Mouse (Mus musculus): ENCODE results near the gene Crygs. TPM values are rescaled to one million over a fixed set of nuclear protein-coding genes. Genes with fewer than 3 reads are reported as not detected.
A peak's percentile ranks its signal among the peaks of the same experiment; 100 is the strongest.

Crygs gene
- polyA plus RNA-seq, 1 experiment, result 0.38 TPM

DNA sequence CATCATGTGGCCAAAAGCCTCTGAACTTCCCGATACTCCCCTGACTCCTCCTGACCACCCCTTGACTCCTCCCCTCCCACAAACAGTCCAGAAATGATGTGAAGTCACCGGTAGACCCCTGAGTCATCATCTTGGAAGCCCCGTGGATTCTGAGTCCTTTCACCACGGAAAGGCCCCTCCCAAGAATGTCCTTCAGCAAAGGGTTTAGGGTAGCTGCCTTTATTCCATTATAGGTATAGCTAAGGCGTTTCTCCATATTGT, 10.6 kb downstream of the Crygs start:
- 41% methylated on average over 5 of the region's 5 CpGs for WGBS
- Histone ChIP-seq H3K27ac (ENCODE audit: insufficient read depth, low read length) (no peak overlapping the region), H3K4me1 (ENCODE audit: control insufficient read depth, insufficient read depth, low read length) (peaks cover 29% of the 10 kb centered on the region), H3K4me3 (replicated peaks; ENCODE audit: insufficient read depth, low read depth, low read length) (no peak overlapping the region), H3K27me3 (ENCODE audit: control insufficient read depth, insufficient read depth, low read length) (no peaks in the 10 kb centered on the region)
- no peak for DNase-seq
- TF ChIP-seq CTCF (IDR thresholded peaks at IDR 0.05; ENCODE audit: borderline replicate concordance, insufficient read depth, low read depth, low read length), result no peak
- no peak for TF ChIP-seq POLR2A (IDR thresholded peaks at IDR 0.05; ENCODE audit: borderline replicate concordance, insufficient read depth, low read length)

DNA sequence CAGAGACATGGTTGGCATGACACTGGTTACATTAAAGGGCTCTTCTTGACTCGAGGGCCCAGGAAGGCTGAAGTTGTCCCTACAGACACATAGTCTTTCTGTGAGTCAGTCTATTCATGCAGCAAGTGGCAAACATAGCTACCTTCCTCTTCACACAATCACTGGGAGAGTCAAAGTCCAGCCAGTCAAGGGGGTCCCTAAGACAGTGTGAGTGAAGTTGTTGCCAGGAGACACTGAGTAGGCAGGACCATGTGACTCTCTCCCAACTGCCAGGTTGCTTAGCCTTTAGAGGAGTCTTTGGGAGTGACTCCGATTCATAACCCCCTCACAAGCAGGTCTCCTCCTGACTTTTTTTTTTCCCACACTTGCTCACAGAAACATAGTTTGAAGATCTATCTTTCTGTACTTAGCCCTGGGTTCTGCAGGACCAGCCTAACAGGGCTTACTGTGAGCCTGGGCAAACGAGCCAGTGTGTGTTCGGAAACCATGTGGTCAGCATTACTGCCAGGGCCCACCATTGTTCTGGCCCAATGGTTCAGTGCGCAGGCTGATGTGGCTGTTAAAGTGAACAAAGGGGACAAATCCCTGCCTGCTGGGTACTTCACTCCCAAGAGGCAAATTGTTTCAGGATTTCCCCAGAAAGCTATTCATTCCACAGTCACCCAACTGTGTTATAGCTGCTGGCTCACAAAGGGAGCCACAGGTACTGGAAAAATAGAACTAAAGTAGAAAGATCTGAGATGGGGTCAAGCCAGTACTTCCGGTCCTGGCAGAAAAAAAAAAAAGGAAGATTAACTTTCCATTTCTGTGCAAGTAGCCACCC, 11.1 kb downstream of the Crygs start:
- Histone ChIP-seq H3K27me3 (ENCODE audit: control insufficient read depth, insufficient read depth, low read length) (no peaks in the 10 kb centered on the region), H3K4me3 (replicated peaks; ENCODE audit: insufficient read depth, low read depth, low read length) (no peak overlapping the region), H3K4me1 (ENCODE audit: control insufficient read depth, insufficient read depth, low read length) (peaks cover 33% of the 10 kb centered on the region), H3K27ac (ENCODE audit: insufficient read depth, low read length) (no peak overlapping the region)
- 75% methylated on average over 6 of the region's 6 CpGs for WGBS
- TF ChIP-seq POLR2A (IDR thresholded peaks at IDR 0.05; ENCODE audit: borderline replicate concordance, insufficient read depth, low read length) (no peak), CTCF (IDR thresholded peaks at IDR 0.05; ENCODE audit: borderline replicate concordance, insufficient read depth, low read depth, low read length) (no peak)
- DNase-seq, result no peak

DNA sequence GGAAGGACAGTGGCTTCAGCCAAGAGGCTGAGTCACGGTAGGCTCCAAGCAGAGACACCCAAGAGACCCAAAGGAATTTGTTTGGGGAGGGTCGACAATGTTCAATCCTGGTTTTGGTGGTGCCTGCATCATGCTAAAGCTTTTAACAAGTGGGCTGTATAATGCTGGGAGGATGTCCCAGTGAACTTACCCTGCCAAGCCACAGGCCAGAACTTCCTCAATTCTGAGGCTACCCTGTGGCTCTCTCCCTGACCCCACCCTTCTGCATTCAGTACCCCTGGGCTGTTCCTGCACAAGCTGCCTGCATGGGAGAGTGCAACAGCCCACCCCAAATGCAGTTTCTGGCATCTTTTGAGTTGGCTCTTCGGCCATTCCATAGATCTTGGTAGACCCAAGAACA, 12.9 kb downstream of the Crygs start:
- peaks cover 33% of the 10 kb centered on the region for H3K4me1 ChIP-seq (ENCODE audit: control insufficient read depth, insufficient read depth, low read length)
- H3K27me3 ChIP-seq (ENCODE audit: control insufficient read depth, insufficient read depth, low read length), result no peaks in the 10 kb centered on the region
- H3K4me3 ChIP-seq (replicated peaks; ENCODE audit: insufficient read depth, low read depth, low read length), result no peak overlapping the region
- no peak for DNase-seq
- TF ChIP-seq POLR2A (IDR thresholded peaks at IDR 0.05; ENCODE audit: borderline replicate concordance, insufficient read depth, low read length) (no peak), CTCF (IDR thresholded peaks at IDR 0.05; ENCODE audit: borderline replicate concordance, insufficient read depth, low read depth, low read length) (no peak)
- 41% methylated on average over 3 of the region's 3 CpGs for WGBS
- peak overlapping the region; percentile 89 for H3K27ac ChIP-seq (ENCODE audit: insufficient read depth, low read length)

- H3K4me3 ChIP-seq (replicated peaks; ENCODE audit: insufficient read depth, low read depth, low read length), result no peak overlapping the region
- peaks cover 33% of the 10 kb centered on the region for H3K4me1 ChIP-seq (ENCODE audit: control insufficient read depth, insufficient read depth, low read length)
- DNase-seq, result peak; percentile 85 to 95
- no peaks in the 10 kb centered on the region for H3K27me3 ChIP-seq (ENCODE audit: control insufficient read depth, insufficient read depth, low read length)
- WGBS, result 10% methylated on average over 5 of the region's 5 CpGs
- TF ChIP-seq CTCF (IDR thresholded peaks at IDR 0.05; ENCODE audit: borderline replicate concordance, insufficient read depth, low read depth, low read length) (0 out of 2 replicates have a peak, but pooled peaks have one; percentile 1), POLR2A (IDR thresholded peaks at IDR 0.05; ENCODE audit: borderline replicate concordance, insufficient read depth, low read length) (peak; percentile 38; the same call in 1 of the 2 replicates)
- H3K27ac ChIP-seq (ENCODE audit: insufficient read depth, low read length), result peak overlapping the region; percentile 89
Observed at GRCm38 (mm10) chr16:22797521-22797920, 13.9 kb downstream of the Crygs start.

- Histone ChIP-seq H3K27ac (ENCODE audit: insufficient read depth, low read length) (peak overlapping the region; percentile 5; the same call in 1 of the 2 replicates), H3K4me3 (replicated peaks; ENCODE audit: insufficient read depth, low read depth, low read length) (no peak overlapping the region), H3K27me3 (ENCODE audit: control insufficient read depth, insufficient read depth, low read length) (no peaks in the 10 kb centered on the region), H3K4me1 (ENCODE audit: control insufficient read depth, insufficient read depth, low read length) (peaks cover 46% of the 10 kb centered on the region)
- TF ChIP-seq POLR2A (IDR thresholded peaks at IDR 0.05; ENCODE audit: borderline replicate concordance, insufficient read depth, low read length), result no peak
- 0 out of 2 replicates have a peak, but pooled peaks have one; percentile 23 for TF ChIP-seq CTCF (IDR thresholded peaks at IDR 0.05; ENCODE audit: borderline replicate concordance, insufficient read depth, low read depth, low read length)
- peak in 1 of 2 experiments; percentile 44 for DNase-seq
- WGBS, result 89% methylated on average over 3 of the region's 3 CpGs
Observed at GRCm38 (mm10) chr16:22795497-22795896, 15.9 kb downstream of the Crygs start.

- TF ChIP-seq POLR2A (IDR thresholded peaks at IDR 0.05; ENCODE audit: borderline replicate concordance, insufficient read depth, low read length), result no peak
- TF ChIP-seq CTCF (IDR thresholded peaks at IDR 0.05; ENCODE audit: borderline replicate concordance, insufficient read depth, low read depth, low read length), result no peak
- Histone ChIP-seq H3K4me3 (replicated peaks; ENCODE audit: insufficient read depth, low read depth, low read length) (no peak overlapping the region), H3K4me1 (ENCODE audit: control insufficient read depth, insufficient read depth, low read length) (peaks cover 33% of the 10 kb centered on the region), H3K27me3 (ENCODE audit: control insufficient read depth, insufficient read depth, low read length) (no peaks in the 10 kb centered on the region), H3K27ac (ENCODE audit: insufficient read depth, low read length) (peak overlapping the region; percentile 59; the same call in 1 of the 2 replicates)
- 5% methylated on average over 2 of the region's 2 CpGs for WGBS
- peak; percentile 52 to 61 for DNase-seq
Observed at GRCm38 (mm10) chr16:22791235-22791634, 20.1 kb downstream of the Crygs start.

DNA sequence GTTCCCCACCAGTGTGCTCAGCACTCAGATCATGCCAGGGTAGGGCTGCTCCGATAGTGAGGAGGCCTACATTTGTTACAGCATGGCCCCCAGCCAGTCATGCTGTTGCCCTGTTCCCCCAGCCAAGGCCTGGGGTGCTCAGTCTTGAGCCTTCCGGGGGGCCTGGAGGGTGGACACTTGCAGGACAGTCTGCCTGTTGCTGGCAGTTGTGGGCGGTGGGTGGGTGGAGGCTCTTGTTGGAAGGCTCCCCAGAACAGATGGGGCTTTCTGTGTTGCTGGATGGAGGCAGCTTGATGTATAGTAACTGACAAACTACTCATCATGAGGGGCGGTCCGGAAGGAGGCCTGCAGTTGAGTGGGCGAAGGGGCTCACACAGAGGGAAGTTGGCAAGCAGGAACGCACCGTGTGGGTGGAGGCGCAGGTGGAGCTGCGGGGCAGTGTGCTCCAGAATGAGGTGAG, 21.4 kb downstream of the Crygs start:
- DNase-seq, result peak; percentile 67 to 74
- Histone ChIP-seq H3K27me3 (ENCODE audit: control insufficient read depth, insufficient read depth, low read length) (no peaks in the 10 kb centered on the region), H3K27ac (ENCODE audit: insufficient read depth, low read length) (peak overlapping the region; percentile 56; the same call in 1 of the 2 replicates), H3K4me3 (replicated peaks; ENCODE audit: insufficient read depth, low read depth, low read length) (no peak overlapping the region), H3K4me1 (ENCODE audit: control insufficient read depth, insufficient read depth, low read length) (peaks cover 24% of the 10 kb centered on the region)
- TF ChIP-seq POLR2A (IDR thresholded peaks at IDR 0.05; ENCODE audit: borderline replicate concordance, insufficient read depth, low read length), result no peak
- TF ChIP-seq CTCF (IDR thresholded peaks at IDR 0.05; ENCODE audit: borderline replicate concordance, insufficient read depth, low read depth, low read length), result no peak
- 7% methylated on average over 10 of the region's 10 CpGs for WGBS

DNA sequence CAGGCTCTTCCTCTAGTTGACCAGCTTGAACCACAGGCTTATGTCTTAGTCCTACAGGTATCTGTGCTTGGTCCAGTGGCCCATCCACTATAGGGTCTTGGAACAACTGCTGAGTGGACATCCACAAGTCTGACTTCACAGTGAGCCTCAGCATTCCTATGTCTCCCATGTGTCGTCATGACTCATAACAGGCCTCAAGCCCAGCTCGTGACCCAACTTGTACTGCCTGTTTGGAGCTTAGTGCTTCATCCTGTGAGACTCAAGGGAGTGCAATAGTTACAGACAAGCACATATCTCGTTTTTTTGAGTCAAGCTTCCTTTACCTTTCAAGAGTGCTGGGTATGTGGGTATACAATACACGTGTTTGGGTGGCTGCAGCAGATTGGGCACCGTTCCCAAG, 28.7 kb downstream of the Crygs start:
- Histone ChIP-seq H3K27ac (ENCODE audit: insufficient read depth, low read length) (no peak overlapping the region), H3K4me3 (replicated peaks; ENCODE audit: insufficient read depth, low read depth, low read length) (no peak overlapping the region), H3K27me3 (ENCODE audit: control insufficient read depth, insufficient read depth, low read length) (no peaks in the 10 kb centered on the region), H3K4me1 (ENCODE audit: control insufficient read depth, insufficient read depth, low read length) (peaks cover 7% of the 10 kb centered on the region)
- 78% methylated on average over 5 of the region's 5 CpGs for WGBS
- TF ChIP-seq POLR2A (IDR thresholded peaks at IDR 0.05; ENCODE audit: borderline replicate concordance, insufficient read depth, low read length) (no peak), CTCF (IDR thresholded peaks at IDR 0.05; ENCODE audit: borderline replicate concordance, insufficient read depth, low read depth, low read length) (no peak)
- DNase-seq, result no peak

Data from cerebellum, adult 2 months (tissue).